Mouse (Mus musculus) central nervous system, embryonic 11.5 days (tissue): ENCODE results near the gene Herc3. TPM values are rescaled to one million over a fixed set of nuclear protein-coding genes. Genes with fewer than 3 reads are reported as not detected.

Source experiments
- polyA plus RNA-seq: library from polyadenylated mRNA; depleted of rRNA; stranded (reverse); fragments of >200 nt; gene quantifications from 2 replicates; pipeline ENCODE4 v1.2.3, GENCODE M21; 2012; rRNA removed

Gene Herc3
- 14.6 and 16.2 TPM in 2 replicates for polyA plus RNA-seq

GRCm38 (mm10) chr6:58831232-58832009, at the start of gene Herc3:
Gene Herc3 (plus strand): TSS chr6:58831465.

GRCm38 (mm10) chr6:58906852-58907261, 75.6 kb downstream of the Herc3 start, which contains the start of gene Nap1l5:
Gene Nap1l5 (minus strand): TSS chr6:58907076.

Other genes starting within 250 kb of the Herc3 start
- gene Abcg2, start 246.9 kb upstream of the Herc3 start, polyA plus RNA-seq, result 29.3 and 41.9 TPM in 2 replicates
- gene Nap1l5, start 75.6 kb downstream of the Herc3 start, polyA plus RNA-seq, result 12.7 and 24.9 TPM in 2 replicates
- 1.5 and 2.1 TPM in 2 replicates for gene Fam13a, start 193.1 kb downstream of the Herc3 start, polyA plus RNA-seq